Mouse (Mus musculus) forebrain, embryonic 13.5 days (tissue): ENCODE results near the gene Ccne1. TPM values are rescaled to one million over a fixed set of nuclear protein-coding genes. Genes with fewer than 3 reads are reported as not detected.

Experiments used
- ATAC-seq: fragments of 200-750 bp; cut with Nextera tagmentation; 2 replicates; pipeline ENCODE4 v1.8.0; 2017
- H3K27ac ChIP-seq: fragments of 300-500 bp; sonication (generic); 2 replicates; pipeline ENCODE4 v1.5.1; 2015; ENCODE audit warnings: inconsistent platforms, mild to moderate bottlenecking, moderate library complexity
- H3K27me3 ChIP-seq: fragments of 300-500 bp; sonication (generic); 2 replicates; pipeline ENCODE4 v1.6.1; 2015; ENCODE audit warnings: mild to moderate bottlenecking, inconsistent platforms
- H3K36me3 ChIP-seq: fragments of 300-500 bp; sonication (generic); 2 replicates; pipeline ENCODE4 v1.6.1; 2015; ENCODE audit warnings: mild to moderate bottlenecking, inconsistent platforms; ENCODE audit not compliant: poor library complexity, severe bottlenecking
- H3K4me1 ChIP-seq: fragments of 300-500 bp; sonication (generic); 2 replicates; pipeline ENCODE4 v1.6.1; 2015; ENCODE audit warnings: inconsistent platforms
- H3K4me2 ChIP-seq: fragments of 300-500 bp; sonication (generic); 2 replicates; pipeline ENCODE4 v1.6.1; 2015; ENCODE audit warnings: inconsistent platforms, mild to moderate bottlenecking, moderate library complexity
- H3K4me3 ChIP-seq: fragments of 300-500 bp; sonication (generic); 2 replicates; pipeline ENCODE4 v1.5.1; 2015; ENCODE audit warnings: mild to moderate bottlenecking, inconsistent platforms
- H3K9ac ChIP-seq: fragments of 300-500 bp; sonication (generic); 2 replicates; pipeline ENCODE4 v1.6.1; 2015; ENCODE audit warnings: mild to moderate bottlenecking, inconsistent platforms
- H3K9me3 ChIP-seq: fragments of 300-500 bp; sonication (generic); replicated peaks from 2 replicates; pipeline ENCODE4 v1.6.1; 2016; ENCODE audit warnings: inconsistent platforms
- WGBS: fragments of 180-500 bp; shearing (Covaris S2); methylation state at CpG from one replicate; pipeline ENCODE4 v1.1.7; 2015; 5-methylcytosine and 5-hydroxymethylcytosine counted together
- polyA plus RNA-seq: library from polyadenylated mRNA; unstranded; fragments of >200 nt; fragmentation: Nextera tagmentation; extraction: Ambion mirVana; gene quantifications from 2 replicates; pipeline ENCODE4 v1.2.1, GENCODE M21; 2015

Gene Ccne1
- polyA plus RNA-seq, 1 experiment from 2014 or later = 25.9 TPM

- Histone ChIP-seq H3K36me3 (no peaks in the 10 kb centered on the region), H3K4me2 (no peak overlapping the region), H3K9ac (no peak overlapping the region), H3K9me3 (no peaks in the 10 kb centered on the region), H3K27me3 (peaks cover 24% of the 10 kb centered on the region; the same call in 1 of the 2 replicates), H3K27ac (no peak overlapping the region), H3K4me1 (peaks cover 10% of the 10 kb centered on the region), H3K4me3 (no peak overlapping the region)
- ATAC-seq = no peak
- WGBS = 76% methylated on average over 7 of the region's 7 CpGs
Measured at GRCm38 (mm10) chr7:38089930-38090675, 17.2 kb downstream of the Ccne1 start.

- 68% methylated on average over 2 of the region's 2 CpGs for WGBS
- no peak for ATAC-seq
- Histone ChIP-seq H3K4me1 (peaks cover 15% of the 10 kb centered on the region), H3K9ac (no peak overlapping the region), H3K36me3 (no peaks in the 10 kb centered on the region), H3K9me3 (no peaks in the 10 kb centered on the region), H3K27me3 (peaks cover 24% of the 10 kb centered on the region; the same call in 1 of the 2 replicates), H3K4me3 (no peak overlapping the region), H3K27ac (no peak overlapping the region), H3K4me2 (no peak overlapping the region)
Measured at GRCm38 (mm10) chr7:38088456-38088855, 18.9 kb downstream of the Ccne1 start.

- no peak overlapping the region for H3K27ac ChIP-seq
- WGBS = 84% methylated on average over 8 of the region's 8 CpGs
- no peak overlapping the region for H3K4me2 ChIP-seq
- peaks cover 15% of the 10 kb centered on the region for H3K4me1 ChIP-seq
- no peak overlapping the region for H3K4me3 ChIP-seq
- H3K27me3 ChIP-seq = peaks cover 24% of the 10 kb centered on the region; the same call in 1 of the 2 replicates
- no peaks in the 10 kb centered on the region for H3K9me3 ChIP-seq
- ATAC-seq = no peak
- H3K9ac ChIP-seq = no peak overlapping the region
- no peaks in the 10 kb centered on the region for H3K36me3 ChIP-seq
Measured at GRCm38 (mm10) chr7:38087856-38088255, 19.5 kb downstream of the Ccne1 start.

- H3K36me3 ChIP-seq = no peaks in the 10 kb centered on the region
- H3K27ac ChIP-seq = no peak overlapping the region
- 34% methylated on average over 8 of the region's 8 CpGs for WGBS
- peak overlapping the region; percentile 76; the same call in 1 of the 2 replicates for H3K4me2 ChIP-seq
- no peak for ATAC-seq
- H3K9ac ChIP-seq = no peak overlapping the region
- H3K4me3 ChIP-seq = no peak overlapping the region
- H3K27me3 ChIP-seq = peaks cover 24% of the 10 kb centered on the region; the same call in 1 of the 2 replicates
- H3K9me3 ChIP-seq = no peaks in the 10 kb centered on the region
- peaks cover 15% of the 10 kb centered on the region for H3K4me1 ChIP-seq
Measured at GRCm38 (mm10) chr7:38086401-38086800, 20.9 kb downstream of the Ccne1 start.

- H3K36me3 ChIP-seq = no peaks in the 10 kb centered on the region
- H3K9ac ChIP-seq = 0 out of 2 replicates have a peak overlapping the region, but pooled peaks have one; percentile 21
- H3K4me2 ChIP-seq = peak overlapping the region; percentile 76
- peaks cover 15% of the 10 kb centered on the region for H3K4me1 ChIP-seq
- WGBS = under 1% methylated on average over 35 of the region's 35 CpGs
- H3K9me3 ChIP-seq = no peaks in the 10 kb centered on the region
- peak; percentile 34 for ATAC-seq
- H3K4me3 ChIP-seq = peak overlapping the region; percentile 42
- no peak overlapping the region for H3K27ac ChIP-seq
- H3K27me3 ChIP-seq = peaks cover 24% of the 10 kb centered on the region; the same call in 1 of the 2 replicates
Measured at GRCm38 (mm10) chr7:38085573-38086211, 21.6 kb downstream of the Ccne1 start.

GRCm38 (mm10) chr7:38084778-38085572 lies 22.4 kb downstream of the Ccne1 start:
- Histone ChIP-seq H3K27me3 (peaks cover 24% of the 10 kb centered on the region; the same call in 1 of the 2 replicates), H3K4me3 (peak overlapping the region; percentile 42), H3K9ac (peak overlapping the region; percentile 58; the same call in 1 of the 2 replicates), H3K27ac (no peak overlapping the region), H3K4me1 (peaks cover 15% of the 10 kb centered on the region), H3K36me3 (no peaks in the 10 kb centered on the region), H3K4me2 (peak overlapping the region; percentile 76), H3K9me3 (no peaks in the 10 kb centered on the region)
- WGBS = under 1% methylated on average over 65 of the region's 65 CpGs
- peak; percentile 95 for ATAC-seq

GRCm38 (mm10) chr7:38082971-38083370 lies 24.4 kb downstream of the Ccne1 start:
- no peak for ATAC-seq
- no peak overlapping the region for H3K4me3 ChIP-seq
- peaks cover 24% of the 10 kb centered on the region; the same call in 1 of the 2 replicates for H3K27me3 ChIP-seq
- H3K4me2 ChIP-seq = no peak overlapping the region
- no peak overlapping the region for H3K27ac ChIP-seq
- H3K9ac ChIP-seq = no peak overlapping the region
- H3K9me3 ChIP-seq = no peaks in the 10 kb centered on the region
- H3K4me1 ChIP-seq = peaks cover 15% of the 10 kb centered on the region
- H3K36me3 ChIP-seq = no peaks in the 10 kb centered on the region

- no peaks in the 10 kb centered on the region for H3K9me3 ChIP-seq
- no peak overlapping the region for H3K9ac ChIP-seq
- H3K27me3 ChIP-seq = peaks cover 7% of the 10 kb centered on the region; the same call in 1 of the 2 replicates
- no peak overlapping the region for H3K27ac ChIP-seq
- no peak for ATAC-seq
- H3K36me3 ChIP-seq = no peaks in the 10 kb centered on the region
- no peak overlapping the region for H3K4me3 ChIP-seq
- H3K4me2 ChIP-seq = no peak overlapping the region
- peaks cover 21% of the 10 kb centered on the region for H3K4me1 ChIP-seq
- 62% methylated on average over 7 of the region's 7 CpGs for WGBS
Measured at GRCm38 (mm10) chr7:38077189-38077588, 30.1 kb downstream of the Ccne1 start.

- ATAC-seq = no peak
- no peaks in the 10 kb centered on the region for H3K9me3 ChIP-seq
- H3K4me2 ChIP-seq = no peak overlapping the region
- 57% methylated on average over 6 of the region's 6 CpGs for WGBS
- H3K36me3 ChIP-seq = no peaks in the 10 kb centered on the region
- 0 out of 2 replicates have a peak, but pooled peaks cover 7% of the 10 kb centered on the region for H3K27me3 ChIP-seq
- H3K4me3 ChIP-seq = no peak overlapping the region
- H3K4me1 ChIP-seq = peaks cover 21% of the 10 kb centered on the region
- H3K27ac ChIP-seq = no peak overlapping the region
- no peak overlapping the region for H3K9ac ChIP-seq
Measured at GRCm38 (mm10) chr7:38075487-38075886, 31.8 kb downstream of the Ccne1 start.

- Histone ChIP-seq H3K4me3 (peak overlapping the region; percentile 24), H3K27me3 (0 out of 2 replicates have a peak, but pooled peaks cover 7% of the 10 kb centered on the region), H3K36me3 (no peaks in the 10 kb centered on the region), H3K27ac (no peak overlapping the region), H3K4me1 (peaks cover 21% of the 10 kb centered on the region), H3K9ac (peak overlapping the region; percentile 50), H3K4me2 (peak overlapping the region; percentile 60), H3K9me3 (no peaks in the 10 kb centered on the region)
- 18% methylated on average over 10 of the region's 10 CpGs for WGBS
- peak; percentile 58; the same call in 1 of the 2 replicates for ATAC-seq
Measured at GRCm38 (mm10) chr7:38074920-38075319, 32.4 kb downstream of the Ccne1 start.

GRCm38 (mm10) chr7:38074514-38074913 lies 32.8 kb downstream of the Ccne1 start:
- WGBS = under 1% methylated on average over 14 of the region's 14 CpGs
- Histone ChIP-seq H3K4me2 (peak overlapping the region; percentile 60), H3K36me3 (no peaks in the 10 kb centered on the region), H3K9me3 (no peaks in the 10 kb centered on the region), H3K27ac (peak overlapping the region; percentile 48), H3K9ac (peak overlapping the region; percentile 50), H3K4me3 (peak overlapping the region; percentile 24), H3K27me3 (0 out of 2 replicates have a peak, but pooled peaks cover 7% of the 10 kb centered on the region), H3K4me1 (peaks cover 21% of the 10 kb centered on the region)
- ATAC-seq = peak; percentile 87
